Mouse (Mus musculus) ZHBTc4 (cell line): ENCODE data around the gene Gm49361.
"Not testable (repeated sequence)": the region's sequence is repeated elsewhere in the genome, so short reads cannot be mapped to it uniquely, and the experiment has no call there.

Experiments used
- DNase-seq: peaks from one replicate; pipeline ENCODE4 v3.0.0-alpha.2; 2011; ENCODE audit warnings: low read depth, low spot score

Gm49361 gene

GRCm38 (mm10) chr14:57746001-57746771 is at the start of gene Gm49361:
Gene Gm49361 (minus strand): TSS chr14:57746103.
- DNase-seq = peak; percentile 95

GRCm38 (mm10) chr14:57791171-57791570 is 45.3 kb upstream of the Gm49361 start:
- no peak for DNase-seq

DNA sequence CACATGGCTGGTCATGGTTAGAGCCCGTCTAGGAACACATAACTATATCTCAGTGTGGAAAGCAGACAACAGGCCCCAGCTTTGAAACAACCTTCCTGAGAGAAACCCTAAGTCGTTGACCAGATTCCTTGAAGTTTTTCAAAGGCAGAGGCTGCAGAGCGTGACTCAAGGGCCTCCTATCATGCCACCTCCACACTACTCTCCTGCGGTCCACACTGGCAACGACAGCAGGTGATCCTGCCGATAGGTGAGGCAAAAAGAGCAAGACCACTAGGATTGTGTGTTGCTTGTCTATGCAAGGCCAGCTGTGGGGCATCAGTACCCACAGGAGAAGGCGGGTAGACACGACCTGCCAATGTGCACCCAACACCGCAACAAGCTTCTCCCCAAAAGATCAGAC is 43.9 kb upstream of the Gm49361 start:
- no peak for DNase-seq

- no peak for DNase-seq
These were observed 43.4 kb upstream of the Gm49361 start for GRCm38 (mm10) chr14:57789311-57789710.

DNA sequence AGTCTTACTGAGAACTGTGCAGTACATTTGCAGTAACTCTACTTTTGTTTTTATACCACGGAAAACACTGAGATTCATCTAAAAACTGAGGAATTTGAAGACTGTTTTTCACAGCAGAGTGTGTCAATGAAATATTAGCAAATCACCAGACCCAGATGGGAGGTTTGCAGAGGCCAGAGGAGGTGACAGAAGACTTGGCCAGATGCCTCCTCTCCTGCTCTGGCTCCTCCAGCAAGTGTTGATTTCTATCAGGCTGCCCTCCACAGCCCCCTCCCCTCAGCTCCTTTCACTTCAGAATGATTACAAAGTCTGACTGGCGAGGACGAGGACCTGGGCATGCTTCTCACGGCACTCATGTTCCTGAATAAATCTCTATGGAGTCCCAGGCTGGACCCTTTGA is 41.5 kb upstream of the Gm49361 start:
- DNase-seq = no peak

DNA sequence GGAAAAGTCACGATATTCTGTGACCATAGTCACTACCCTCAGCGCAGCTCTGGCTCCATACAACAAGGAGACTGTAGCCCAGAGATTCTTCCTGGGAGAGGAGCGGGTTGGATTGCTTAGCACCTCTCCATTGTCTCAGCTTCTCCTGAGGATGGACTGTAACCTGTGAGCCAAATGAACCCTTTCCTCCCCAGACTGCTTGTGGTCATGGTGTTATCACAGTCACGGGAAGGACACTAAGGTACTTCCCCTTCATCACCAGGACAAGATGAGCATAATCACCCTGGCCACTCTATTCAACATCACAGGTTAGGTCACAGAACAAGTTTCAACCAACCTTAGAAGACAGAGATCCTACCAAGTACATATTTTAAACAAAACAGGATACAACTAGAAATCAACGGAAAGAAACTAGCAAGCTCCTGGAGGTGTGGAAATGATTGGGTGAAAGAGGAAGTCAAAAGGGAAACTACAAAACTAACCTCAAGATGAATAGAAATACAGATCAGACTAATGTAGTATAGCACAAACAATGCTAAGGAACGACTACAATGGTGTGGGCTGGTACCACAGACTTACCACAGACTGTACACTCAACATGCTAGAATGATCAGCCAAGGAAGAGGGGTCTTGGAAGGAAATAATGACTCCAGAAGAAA is 26.4 kb upstream of the Gm49361 start:
- no peak for DNase-seq

DNA sequence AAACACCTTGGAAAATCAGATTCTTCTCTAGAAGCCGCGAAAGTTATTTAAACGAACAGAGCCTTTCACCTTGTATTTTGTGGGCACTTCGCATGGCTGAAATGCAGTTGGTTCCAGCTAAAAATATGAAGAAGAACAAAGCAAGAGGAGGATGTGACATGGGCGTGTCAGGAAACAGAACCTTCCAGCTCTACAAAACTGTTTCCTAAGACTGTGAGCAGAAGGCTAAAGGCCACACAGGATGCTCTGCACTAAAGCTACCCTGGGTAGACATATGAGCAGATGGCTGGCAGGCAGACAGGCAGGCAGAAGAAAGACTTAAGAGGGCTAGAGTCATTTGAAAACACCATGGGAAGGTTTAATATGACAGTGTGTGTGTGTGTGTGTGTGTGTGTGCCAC is 23.2 kb upstream of the Gm49361 start:
- no peak for DNase-seq

DNA sequence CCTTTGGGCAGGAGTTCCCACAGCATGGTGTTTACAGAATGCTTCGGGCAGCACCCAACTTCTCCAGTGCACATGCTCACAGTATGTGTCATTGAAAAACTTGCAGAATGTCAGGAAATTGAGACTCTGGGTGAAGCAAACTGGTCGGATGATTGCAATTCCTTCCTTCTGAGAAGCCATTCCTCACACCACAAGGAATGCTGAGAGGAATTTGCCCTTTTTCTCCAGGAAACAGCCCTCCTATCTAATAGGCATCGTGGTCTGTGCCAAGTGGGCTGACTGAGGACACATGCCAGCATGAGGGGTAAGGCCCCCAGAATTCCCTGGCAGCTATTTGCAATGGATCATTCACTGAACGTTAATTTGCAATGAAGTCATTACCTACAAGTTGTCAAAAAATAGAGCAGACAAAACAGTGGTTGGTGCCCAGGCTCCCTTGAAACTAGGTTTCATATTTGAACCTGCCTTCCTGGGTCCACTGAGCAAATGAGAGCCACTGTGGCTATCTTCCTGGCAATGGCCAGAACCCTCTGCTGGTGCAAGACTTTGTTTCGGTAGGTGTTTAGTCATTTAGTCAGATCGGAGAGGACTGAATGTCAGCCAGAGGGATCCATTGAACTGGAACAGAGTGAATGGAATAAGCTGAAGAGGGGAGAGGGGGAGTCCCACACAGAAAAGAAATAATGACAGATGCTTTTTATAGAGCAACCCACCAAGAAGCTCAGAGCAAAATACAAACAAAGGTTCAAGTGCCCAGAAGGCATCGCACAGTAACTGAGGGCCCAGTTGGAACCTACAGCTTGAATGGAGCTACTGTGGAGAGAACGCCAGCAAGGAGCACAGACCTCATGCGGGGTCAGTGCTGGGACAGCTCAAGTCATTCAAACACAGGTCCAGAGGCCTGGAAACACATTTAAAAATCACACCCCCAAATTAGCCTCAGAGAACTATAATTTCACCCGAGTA is 14.8 kb upstream of the Gm49361 start:
- DNase-seq = no peak

DNA sequence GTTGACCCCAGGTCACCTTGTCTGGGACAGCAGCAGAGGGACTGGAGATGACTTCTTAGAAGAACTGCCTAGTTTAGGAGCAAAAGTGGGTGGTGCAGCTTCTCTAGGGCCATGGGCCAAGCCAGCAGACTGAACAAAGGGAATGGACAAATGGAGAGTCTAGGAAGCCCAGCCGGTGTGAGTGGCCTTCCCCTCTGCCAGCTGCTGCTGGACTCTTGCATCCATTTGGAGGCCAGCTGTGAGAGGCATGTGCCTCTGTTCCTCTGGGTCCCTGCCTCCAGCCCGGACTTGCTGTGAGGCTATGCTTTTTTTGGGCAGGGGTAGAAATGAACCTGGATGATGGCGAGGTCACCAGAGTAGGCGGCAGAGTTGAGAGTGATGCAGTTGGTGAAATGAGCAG is 12.3 kb upstream of the Gm49361 start, which contains the start of gene Lats2:
TSS of gene Lats2 (minus strand) at position 152 of the 400 bp plus-strand sequence.
- DNase-seq = no peak

DNA sequence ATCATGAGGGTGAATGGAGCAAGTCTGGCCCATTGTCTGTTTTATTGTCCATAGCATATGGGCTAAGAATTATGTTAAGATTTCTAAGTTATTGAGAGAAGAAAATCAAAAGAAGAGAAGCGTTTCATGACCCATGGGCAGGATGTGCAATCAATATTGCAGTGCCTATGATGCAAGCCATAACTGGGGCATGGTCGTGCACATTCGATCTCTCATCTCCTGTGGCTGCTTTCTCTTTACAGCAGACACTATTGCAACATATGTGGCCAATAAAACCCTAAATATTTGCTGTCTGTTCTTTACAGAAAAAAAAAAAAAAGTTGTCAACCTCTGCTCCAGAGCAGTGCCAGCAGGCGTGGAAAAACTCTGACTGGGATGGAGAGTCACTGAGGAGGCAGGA is 10.2 kb upstream of the Gm49361 start:
- DNase-seq = no peak

DNA sequence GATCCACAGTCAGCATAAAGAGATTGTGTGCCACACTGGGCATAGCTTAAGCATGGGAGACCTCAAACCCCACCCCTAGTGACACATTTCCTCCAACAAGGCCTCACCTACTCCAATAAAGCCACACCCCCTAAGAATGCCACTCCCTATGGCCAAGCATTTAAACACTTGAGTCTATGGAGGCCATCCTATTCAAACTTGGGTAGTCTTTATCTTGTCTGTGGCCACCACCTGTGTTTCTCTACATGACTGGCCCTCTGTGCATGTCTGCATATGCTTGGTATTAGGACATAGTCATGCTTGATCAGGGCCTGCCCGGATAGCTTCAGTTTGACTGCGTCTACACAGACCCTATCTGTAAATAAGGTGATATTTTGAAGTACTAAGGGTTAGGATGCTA is 9.8 kb upstream of the Gm49361 start:
- DNase-seq = no peak

GRCm38 (mm10) chr14:57753351-57753992 is 7.6 kb upstream of the Gm49361 start:
- DNase-seq = peak; percentile 58

- DNase-seq = not testable (repeated sequence)
These were observed 5.1 kb upstream of the Gm49361 start for GRCm38 (mm10) chr14:57751006-57751405.

DNA sequence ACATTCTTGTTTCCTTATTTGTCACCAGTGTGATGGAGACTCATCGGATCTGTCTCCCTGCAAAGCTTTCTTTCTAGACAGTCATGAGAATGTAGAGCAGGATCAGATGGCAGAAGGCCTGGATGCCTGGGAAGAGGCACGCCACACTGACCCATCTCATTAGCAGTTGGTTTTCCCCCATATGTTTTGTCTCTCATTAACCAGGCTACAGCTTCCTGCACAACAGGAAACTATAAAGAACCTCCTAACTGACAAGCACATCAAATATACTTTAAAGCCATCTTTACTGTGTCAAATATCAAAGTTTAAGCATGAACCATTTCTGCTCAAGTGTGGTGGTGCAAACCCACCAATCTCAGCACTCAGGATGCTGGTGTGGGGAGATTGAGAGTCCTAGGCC is 3.6 kb upstream of the Gm49361 start:
- no peak for DNase-seq

GRCm38 (mm10) chr14:57745291-57745969 is 473 bp downstream of the Gm49361 start:
- peak; percentile 25 for DNase-seq

DNA sequence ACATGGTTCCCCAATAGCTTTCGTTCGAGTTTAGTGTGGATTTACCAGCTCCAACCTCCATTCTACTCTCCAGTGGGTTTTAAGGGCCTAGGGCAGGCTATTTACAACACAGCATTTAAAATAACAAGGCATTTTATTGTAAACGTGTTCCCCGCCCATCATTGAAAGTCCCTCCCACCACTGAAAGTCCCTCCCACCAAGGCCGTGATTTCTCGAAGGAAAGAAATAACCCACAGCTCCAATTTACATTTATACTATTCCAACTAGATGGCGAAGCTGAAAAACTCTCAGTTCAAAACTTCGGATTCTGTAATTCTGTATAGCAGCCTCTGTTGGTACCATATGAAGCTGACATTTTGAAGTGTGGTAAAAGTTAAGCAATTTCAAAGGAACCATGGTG is 1.4 kb downstream of the Gm49361 start:
- peak; percentile 69 for DNase-seq

GRCm38 (mm10) chr14:57740651-57741050 is 5.3 kb downstream of the Gm49361 start:
- no peak for DNase-seq

DNA sequence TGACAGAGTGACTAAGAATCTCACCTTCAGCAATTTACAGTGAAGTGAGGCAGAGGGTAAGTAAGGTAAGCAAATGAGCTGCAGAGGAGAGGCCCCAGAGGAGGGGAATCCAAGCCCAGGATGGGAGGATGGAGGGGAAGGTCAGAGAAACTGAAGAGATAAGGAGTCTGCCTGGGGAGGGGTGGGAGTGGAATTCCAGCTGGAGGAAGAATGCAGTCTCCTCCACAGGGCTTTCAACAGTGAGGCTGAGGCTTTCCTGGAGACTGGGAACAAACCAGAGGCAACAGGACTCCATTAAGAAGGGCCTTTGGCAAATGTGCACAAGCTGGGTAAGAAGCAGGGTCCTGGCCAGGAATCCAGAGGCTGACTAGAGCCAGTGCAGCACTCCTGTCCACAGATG is 8.8 kb downstream of the Gm49361 start:
- DNase-seq = peak; percentile 42

DNA sequence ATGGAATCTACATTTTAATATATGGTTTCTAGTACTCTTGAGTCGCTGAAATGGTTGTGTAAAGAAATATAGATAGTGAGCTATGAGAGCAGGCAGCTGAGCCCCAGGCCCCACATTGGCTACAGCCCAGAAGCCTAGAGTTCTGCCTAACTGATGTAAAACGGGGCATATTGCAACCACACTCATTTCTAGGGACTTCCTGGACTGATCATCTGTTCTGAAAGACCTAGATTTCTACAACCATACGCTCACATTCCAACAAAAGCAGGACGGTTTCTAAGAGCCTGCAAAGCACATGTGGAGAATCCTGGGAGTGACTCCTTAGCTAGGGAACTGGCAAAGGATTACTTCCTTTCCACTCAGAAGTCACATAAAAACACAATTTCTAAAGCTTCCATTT is 9.8 kb downstream of the Gm49361 start:
- DNase-seq = no peak

- peak; percentile 93 for DNase-seq
These were observed 13.1 kb downstream of the Gm49361 start for GRCm38 (mm10) chr14:57732668-57733293.
